Mouse (Mus musculus) megakaryocyte, embryonic 14.5 days (primary cell): ENCODE measurements around the gene Lhpp.

Source experiments
- FLI1 ChIP-seq: IDR thresholded peaks from 2 replicates; pipeline ENCODE4 v1.6.1; 2012; ENCODE audit warnings: low read length, inconsistent platforms, mixed read lengths
- GATA1 ChIP-seq: IDR thresholded peaks from 3 replicates; pipeline ENCODE4 v1.6.1; 2012; ENCODE audit warnings: mixed read lengths, low read length, inconsistent platforms, borderline replicate concordance

GRCm38 (mm10) chr7:132617021-132617564 lies 6.7 kb downstream of the Lhpp start:
- no peak for TF ChIP-seq GATA1
- TF ChIP-seq FLI1 = no peak
